Mouse (Mus musculus) B cell, adult 2 months (primary cell): ENCODE measurements at regions not wholly inside any gene's neighbourhood (a gene's known extent, or its start where the extent isn't known, plus 50 kb on each side); places are given as distances from the start of the nearest gene placed in this dataset.
A peak's percentile ranks its signal among the peaks of the same experiment; 100 is the strongest.
"Not testable (repeated sequence)": the region's sequence is repeated elsewhere in the genome, so short reads cannot be mapped to it uniquely, and the experiment has no call there.

Experiments
- DNase-seq, 2 experiments: peaks; one replicate each; pipeline ENCODE4 v3.0.0; 2022

DNA sequence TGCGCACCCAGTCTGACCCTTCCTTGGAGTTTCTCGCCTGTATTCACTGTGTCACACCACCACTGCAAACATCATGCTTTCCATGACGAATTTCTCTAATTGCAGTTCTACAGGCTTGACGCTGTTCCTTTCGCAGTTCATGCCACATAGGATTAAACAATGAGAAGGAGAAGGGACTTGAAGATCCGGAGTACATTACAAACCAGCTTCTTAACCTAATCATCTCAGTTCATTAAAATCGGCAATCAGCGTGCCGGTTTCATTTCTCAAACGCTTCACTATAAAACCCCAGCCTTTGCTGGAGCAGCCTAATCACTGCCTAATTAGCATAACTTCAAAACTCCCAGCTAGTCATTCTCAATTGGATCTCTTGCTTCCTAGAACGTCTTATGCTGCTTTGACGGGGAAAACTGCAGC is 196.5 kb upstream of the Slc7a11 start:
- no peak for DNase-seq

- DNase-seq = no peak
Measured at GRCm38 (mm10) chr3:50634457-50635075, 191.2 kb upstream of the Slc7a11 start.

DNA sequence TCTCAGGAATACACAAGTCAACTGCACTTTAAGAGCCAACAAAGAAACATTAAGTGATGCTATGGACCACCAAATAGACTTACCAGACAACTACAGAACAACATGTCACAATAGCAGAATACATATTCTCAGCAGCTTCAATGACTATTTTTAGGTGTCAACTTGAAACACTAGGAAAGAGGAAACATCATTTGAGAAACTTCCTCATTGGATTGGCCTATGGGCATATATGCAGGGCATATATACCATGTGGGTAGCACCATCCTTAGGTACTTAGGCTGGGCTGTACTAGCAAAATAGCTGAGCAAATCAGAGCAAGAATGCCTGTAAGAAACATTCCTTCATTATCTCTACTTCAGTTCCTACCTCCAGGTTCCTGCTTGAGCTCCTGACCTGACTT is 187.9 kb upstream of the Slc7a11 start:
- DNase-seq = no peak

- peak; percentile 56 to 57 for DNase-seq
Measured at GRCm38 (mm10) chr3:50628092-50628696, 184.8 kb upstream of the Slc7a11 start.

DNA sequence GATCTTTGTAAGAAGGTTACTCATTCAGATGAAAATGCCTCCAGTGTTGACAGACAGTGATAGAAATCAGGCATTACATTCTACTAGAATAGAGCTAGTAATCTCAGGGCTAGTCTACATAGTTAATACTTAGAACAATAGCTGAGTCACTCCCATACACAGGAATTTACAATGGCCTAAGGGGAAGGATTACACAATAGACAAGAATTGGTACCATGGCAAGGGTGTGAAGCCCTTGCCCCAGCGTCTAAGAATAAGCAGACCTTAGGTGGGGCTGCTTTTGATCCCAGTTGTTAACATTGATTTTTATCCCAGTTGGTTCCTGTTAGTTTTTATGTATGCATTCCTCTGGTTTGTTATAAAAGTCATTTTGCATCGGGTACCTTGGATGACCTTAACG is 177.8 kb upstream of the Slc7a11 start:
- not testable (repeated sequence) for DNase-seq

GRCm38 (mm10) chr3:50619061-50619460 is 175.6 kb upstream of the Slc7a11 start:
- DNase-seq = no peak

- DNase-seq = no peak
Measured at GRCm38 (mm10) chr3:50615384-50616285, 172.2 kb upstream of the Slc7a11 start.

DNA sequence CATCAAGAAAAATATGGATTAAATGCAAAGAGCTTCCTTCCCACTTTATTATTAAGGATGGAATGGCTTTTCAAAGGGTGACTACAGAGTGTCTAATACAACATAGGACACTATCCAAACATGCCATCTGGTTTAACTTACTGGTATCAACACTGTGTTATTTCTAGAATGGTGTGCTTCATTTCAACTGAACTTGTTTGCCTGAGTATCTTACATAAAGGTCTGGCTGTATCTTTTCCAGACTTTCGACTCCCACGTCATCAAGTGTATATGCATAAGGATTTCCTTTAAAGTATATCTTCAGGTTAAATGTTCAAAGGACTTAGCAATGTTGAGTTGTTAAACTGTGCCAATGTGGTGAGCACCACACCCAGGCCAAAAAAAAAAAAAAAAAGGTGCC is 169.6 kb upstream of the Slc7a11 start:
- no peak for DNase-seq

- DNase-seq = no peak
Measured at GRCm38 (mm10) chr3:50609341-50610012, 166.1 kb upstream of the Slc7a11 start.

GRCm38 (mm10) chr3:50607736-50608135 is 164.3 kb upstream of the Slc7a11 start:
- no peak for DNase-seq

- no peak for DNase-seq
Measured at GRCm38 (mm10) chr3:50606986-50607385, 163.6 kb upstream of the Slc7a11 start.

DNA sequence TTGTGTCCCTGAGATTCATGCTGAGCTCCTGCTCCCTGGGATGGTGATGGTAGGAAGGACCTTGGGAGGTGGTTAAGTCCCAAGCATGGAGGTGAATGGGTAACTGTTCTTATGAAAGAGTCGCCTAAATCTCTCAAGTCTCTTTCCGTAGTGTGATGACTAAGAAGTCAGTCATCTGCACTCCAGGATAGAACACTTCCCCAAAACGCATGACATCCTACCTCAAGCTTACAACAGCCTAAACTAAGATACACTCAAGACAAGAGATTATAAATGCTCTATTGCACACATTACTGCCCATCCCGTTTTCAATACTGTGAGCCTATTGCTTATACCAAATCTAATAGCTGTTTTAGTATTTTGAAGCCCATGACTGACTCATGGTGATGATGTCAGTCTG is 162.3 kb upstream of the Slc7a11 start:
- DNase-seq = no peak

DNA sequence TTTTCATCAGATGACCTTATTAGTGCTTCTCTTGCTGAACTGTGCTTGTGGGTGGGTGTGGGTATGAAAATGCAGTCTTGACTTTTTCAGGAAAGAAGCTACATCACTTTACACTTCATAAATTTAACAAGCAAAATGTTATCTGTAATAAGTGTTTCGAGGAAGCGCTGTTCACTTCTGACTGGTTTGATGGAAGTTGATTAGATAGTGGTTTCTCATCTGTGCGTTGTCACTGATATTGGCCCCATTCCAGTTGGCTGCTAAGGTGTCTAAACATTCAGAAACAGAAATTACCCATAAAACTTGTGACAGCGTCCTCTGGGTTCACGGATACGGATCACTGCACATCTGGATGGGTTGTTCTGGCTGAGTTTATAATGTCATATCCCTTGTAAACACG is 159.8 kb upstream of the Slc7a11 start:
- no peak for DNase-seq

DNA sequence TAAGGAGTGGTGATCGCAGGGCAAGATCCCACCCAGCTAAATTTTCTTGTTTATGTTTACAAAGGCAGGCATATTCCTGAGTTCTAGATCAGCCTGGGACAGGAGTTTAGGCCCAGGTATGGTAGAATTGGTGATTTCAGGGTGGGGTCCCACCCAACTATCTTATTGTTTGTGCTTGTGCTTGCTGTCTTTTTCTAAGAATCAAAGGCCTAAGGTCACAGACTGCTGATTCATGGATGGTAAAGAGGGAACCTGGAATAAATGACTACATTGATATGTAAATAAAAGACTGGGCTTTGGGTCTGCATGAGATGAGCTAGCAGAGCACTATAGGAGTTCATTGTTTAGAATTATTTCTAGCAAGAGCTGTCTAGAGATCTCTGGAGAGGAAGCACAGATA is 152.3 kb upstream of the Slc7a11 start:
- no peak for DNase-seq

GRCm38 (mm10) chr3:50584323-50584722 is 140.9 kb upstream of the Slc7a11 start:
- DNase-seq = no peak

DNA sequence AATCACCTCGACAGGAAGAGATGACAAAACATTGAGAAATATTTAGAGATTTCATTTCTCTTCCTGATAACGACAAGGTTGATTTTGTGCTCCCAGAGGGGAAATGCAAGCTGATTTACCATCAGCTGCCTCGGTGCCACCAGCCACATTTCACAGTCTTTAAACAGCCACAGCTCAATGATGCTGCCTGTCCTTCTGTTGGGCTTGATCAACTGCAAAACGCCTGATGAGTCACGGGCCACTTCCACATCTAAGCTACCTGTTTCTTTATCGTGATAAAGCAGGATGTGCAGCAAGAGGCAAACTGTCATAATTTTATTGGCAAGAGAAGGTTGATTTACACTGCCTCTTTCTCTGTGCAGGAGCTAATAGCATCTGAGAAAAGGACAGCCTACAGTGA is 140.1 kb upstream of the Slc7a11 start:
- no peak for DNase-seq

GRCm38 (mm10) chr3:50574388-50574787 is 131.0 kb upstream of the Slc7a11 start:
- no peak for DNase-seq

DNA sequence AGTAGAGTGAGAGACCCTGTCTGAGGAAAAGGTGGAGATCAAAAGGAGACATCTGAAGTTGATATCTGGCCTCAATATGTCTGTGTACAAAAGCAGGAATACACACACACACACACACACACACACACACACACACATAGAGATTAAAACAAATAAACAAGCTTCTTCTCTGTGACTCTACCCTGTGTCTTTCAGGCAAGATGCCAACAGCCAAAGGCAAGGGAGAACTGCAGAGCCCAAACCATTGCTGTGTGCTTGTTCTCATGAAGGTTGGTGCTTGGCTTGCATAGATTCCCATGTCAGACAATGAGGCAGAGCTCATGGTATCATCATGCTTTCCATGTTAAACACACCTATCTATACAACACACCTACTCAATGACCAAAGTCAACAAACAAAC is 126.6 kb upstream of the Slc7a11 start:
- DNase-seq = no peak

- DNase-seq = no peak
Measured at GRCm38 (mm10) chr3:50569565-50569964, 126.2 kb upstream of the Slc7a11 start.

DNA sequence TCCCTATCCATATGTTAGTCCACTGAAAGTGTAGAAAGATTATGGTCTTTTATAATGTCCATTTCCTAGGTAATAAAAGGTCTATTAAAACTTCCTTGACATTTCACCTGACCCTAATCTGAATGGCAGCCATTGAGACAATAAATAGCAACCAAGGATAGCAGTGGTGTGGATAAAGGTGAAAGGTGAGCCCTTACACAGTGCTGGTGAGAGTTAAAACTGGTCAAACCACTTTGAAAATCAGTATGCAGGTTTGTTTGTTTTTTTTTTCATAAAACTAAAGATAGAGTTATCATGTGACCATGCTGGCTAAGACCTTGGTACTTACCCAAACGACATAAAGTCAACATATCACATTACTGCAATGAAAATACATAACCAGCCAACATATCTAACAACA is 110.7 kb upstream of the Slc7a11 start:
- no peak for DNase-seq

DNA sequence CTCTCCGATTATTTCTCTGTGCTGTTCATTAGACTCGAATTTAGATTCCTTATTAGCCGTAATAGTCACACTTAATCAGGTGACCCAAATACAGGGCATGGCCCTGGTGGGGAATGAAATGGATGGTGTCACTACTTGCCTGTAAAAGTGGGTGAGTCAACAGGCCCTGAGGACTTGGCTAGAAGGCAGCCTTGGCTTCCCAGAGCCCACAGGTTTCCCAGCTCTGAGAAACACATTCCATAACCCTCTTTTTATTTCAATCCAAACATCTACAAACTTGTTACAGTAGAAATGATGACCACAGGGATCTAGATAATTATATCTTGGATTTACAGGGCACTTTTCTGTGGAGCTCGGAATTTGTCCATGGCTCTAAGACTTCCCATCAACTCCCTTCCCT is 105.2 kb upstream of the Slc7a11 start:
- no peak for DNase-seq

DNA sequence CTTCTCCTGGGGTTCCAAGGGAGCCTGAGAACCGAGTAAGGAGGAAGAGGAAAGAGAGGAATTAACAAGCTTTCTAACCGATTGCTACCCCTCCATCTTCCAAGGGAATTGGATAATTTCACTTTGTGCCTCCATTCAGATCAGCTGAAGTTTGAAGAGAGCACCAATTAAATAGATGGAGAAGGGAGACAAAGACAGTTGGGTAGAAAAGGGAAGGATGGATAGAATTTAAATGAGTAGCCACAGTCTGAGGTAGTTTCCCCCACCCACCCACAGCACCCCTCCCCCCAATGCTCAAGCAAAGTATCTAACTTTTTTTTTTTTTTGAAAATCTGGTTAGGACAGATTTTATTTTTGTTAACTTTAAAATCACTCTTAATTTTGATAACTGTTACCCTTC is 87.2 kb upstream of the Slc7a11 start:
- DNase-seq = no peak

- no peak for DNase-seq
Measured at GRCm38 (mm10) chr3:50524006-50524405, 80.6 kb upstream of the Slc7a11 start.
